Mouse (Mus musculus) MEL (cell line): ENCODE results near the gene Grtp1. TPM values are rescaled to one million over a fixed set of nuclear protein-coding genes. Genes with fewer than 3 reads are reported as not detected.
A peak's percentile ranks its signal among the peaks of the same experiment; 100 is the strongest.

ENCODE experiments used
- DNase-seq: peaks from one replicate; pipeline ENCODE4 v3.0.0; 2011; ENCODE audit warnings: low read depth, low spot score
- H3K27ac ChIP-seq: 2 replicates; pipeline ENCODE4 v1.5.1; 2012; ENCODE audit warnings: low read depth, mild to moderate bottlenecking, control low read depth, low read length, moderate library complexity; ENCODE audit not compliant: control insufficient read depth
- H3K27me3 ChIP-seq, 2 experiments: fragments of 150-350 bp in 1 of 2; sonication (generic) in 1 of 2; 2 replicates each; pipeline ENCODE4 v1.6.1; 2012; ENCODE audit warnings: low read length in 2 of 2, mild to moderate bottlenecking in 2 of 2, improper control_type of control experiment in 1 of 2, moderate library complexity in 1 of 2; ENCODE audit not compliant: insufficient read depth in 2 of 2, control insufficient read depth in 1 of 2
- H3K36me3 ChIP-seq, 2 experiments: 2 replicates each; pipeline ENCODE4 v1.6.1; 2012 to 2014; ENCODE audit warnings: low read length in 2 of 2, improper control_type of control experiment in 1 of 2, inconsistent platforms in 1 of 2, mild to moderate bottlenecking in 1 of 2; ENCODE audit not compliant: insufficient read depth in 2 of 2, control insufficient read depth in 1 of 2
- H3K4me1 ChIP-seq, 2 experiments: fragments of 150-350 bp in 1 of 2; sonication (generic) in 1 of 2; 2 replicates each; pipeline ENCODE4 v1.6.1; 2012; ENCODE audit warnings: low read length in 2 of 2, improper control_type of control experiment in 1 of 2, mild to moderate bottlenecking in 1 of 2; ENCODE audit not compliant: insufficient read depth in 2 of 2, control insufficient read depth in 1 of 2
- H3K4me3 ChIP-seq, 2 experiments: fragments of 150-350 bp in 1 of 2; sonication (generic) in 1 of 2; 2 replicates each; pipeline ENCODE4 v1.5.1; 2012; ENCODE audit warnings: low read depth in 2 of 2, low read length in 2 of 2, mild to moderate bottlenecking in 2 of 2, moderate library complexity in 2 of 2, control low read depth in 1 of 2, improper control_type of control experiment in 1 of 2; ENCODE audit not compliant: control insufficient read depth in 1 of 2, insufficient read depth in 1 of 2
- H3K79me2 ChIP-seq: 2 replicates; pipeline ENCODE4 v1.6.1; 2012; ENCODE audit warnings: mild to moderate bottlenecking, low read length, moderate library complexity; ENCODE audit not compliant: control insufficient read depth, poor library complexity, insufficient read depth
- H3K9ac ChIP-seq: 2 replicates; pipeline ENCODE4 v1.6.1; 2012; ENCODE audit warnings: low read depth, mild to moderate bottlenecking, control low read depth, low read length, moderate library complexity; ENCODE audit not compliant: control insufficient read depth, poor library complexity, severe bottlenecking
- H3K9me3 ChIP-seq: fragments of 150-350 bp; sonication (generic); replicated peaks from 2 replicates; pipeline ENCODE4 v1.6.1; 2012; ENCODE audit warnings: mild to moderate bottlenecking, low read length, improper control_type of control experiment, moderate library complexity; ENCODE audit not compliant: insufficient read depth
- CHD2 ChIP-seq: IDR thresholded peaks from 2 replicates; pipeline ENCODE4 v1.6.1; 2011; ENCODE audit warnings: low read length, improper control_type of control experiment
- ETS1 ChIP-seq: IDR thresholded peaks from 2 replicates; pipeline ENCODE4 v1.6.1; 2012; ENCODE audit warnings: low read depth, mild to moderate bottlenecking, inconsistent platforms, low read length, improper control_type of control experiment, moderate library complexity
- MAZ ChIP-seq: IDR thresholded peaks from 2 replicates; pipeline ENCODE4 v1.6.1; 2012; ENCODE audit warnings: low read depth, mild to moderate bottlenecking, inconsistent platforms, low read length, improper control_type of control experiment
- MYB ChIP-seq: IDR thresholded peaks from 2 replicates; pipeline ENCODE4 v1.6.1; 2011; ENCODE audit warnings: mild to moderate bottlenecking, low read depth, low read length, improper control_type of control experiment
- POLR2A ChIP-seq, 2 experiments: IDR thresholded peaks; 2 replicates each; pipeline ENCODE4 v1.6.1; 2011 to 2012; ENCODE audit warnings: low read length in 2 of 2, mild to moderate bottlenecking in 2 of 2, control low read depth in 1 of 2, improper control_type of control experiment in 1 of 2, low read depth in 1 of 2, moderate library complexity in 1 of 2; ENCODE audit not compliant: control insufficient read depth in 1 of 2, insufficient read depth in 1 of 2, poor library complexity in 1 of 2
- RCOR1 ChIP-seq: IDR thresholded peaks from 2 replicates; pipeline ENCODE4 v1.6.1; 2012; ENCODE audit warnings: low read depth, mild to moderate bottlenecking, inconsistent platforms, low read length, improper control_type of control experiment
- TCF12 ChIP-seq: IDR thresholded peaks from 2 replicates; pipeline ENCODE4 v1.6.1; 2014; ENCODE audit warnings: low read depth, mild to moderate bottlenecking, inconsistent platforms, low read length, improper control_type of control experiment, moderate library complexity
- USF2 ChIP-seq, 2 experiments: IDR thresholded peaks; 2 replicates each; pipeline ENCODE4 v1.6.1; 2011 to 2012; ENCODE audit warnings: improper control_type of control experiment in 2 of 2, low read length in 2 of 2, borderline replicate concordance in 1 of 2, inconsistent platforms in 1 of 2, low read depth in 1 of 2, mild to moderate bottlenecking in 1 of 2; ENCODE audit not compliant: insufficient read depth in 1 of 2
- ZC3H11A ChIP-seq: IDR thresholded peaks from 2 replicates; pipeline ENCODE4 v1.6.1; 2012; ENCODE audit warnings: low read depth, mild to moderate bottlenecking, inconsistent platforms, low read length, improper control_type of control experiment
- ZNF384 ChIP-seq: IDR thresholded peaks from 2 replicates; pipeline ENCODE4 v1.6.1; 2012; ENCODE audit warnings: low read depth, mild to moderate bottlenecking, inconsistent platforms, low read length, improper control_type of control experiment
- polyA plus RNA-seq, 2 experiments: library from polyadenylated mRNA; stranded (reverse) in 1 of 2; unstranded in 1 of 2; fragments of >175 nt in 1 of 2; fragments of >200 nt in 1 of 2; gene quantifications; 2 replicates each; pipeline versions ENCODE4 v1.2.1 to v1.2.4; 2012; ENCODE audit warnings: low replicate concordance in 2 of 2, low read depth in 1 of 2; ENCODE audit not compliant: insufficient read length in 2 of 2, insufficient read depth in 1 of 2, missing spikeins in 1 of 2
- total RNA-seq: library from RNA; depleted of rRNA; stranded (reverse); fragments of 300-350 nt; gene quantifications from 2 replicates; pipeline ENCODE4 v1.2.3, GENCODE M21; 2012

Grtp1 gene
- total and polyA plus RNA-seq, 3 experiments = 11.9 to 15.1 TPM; not detected in 1

DNA sequence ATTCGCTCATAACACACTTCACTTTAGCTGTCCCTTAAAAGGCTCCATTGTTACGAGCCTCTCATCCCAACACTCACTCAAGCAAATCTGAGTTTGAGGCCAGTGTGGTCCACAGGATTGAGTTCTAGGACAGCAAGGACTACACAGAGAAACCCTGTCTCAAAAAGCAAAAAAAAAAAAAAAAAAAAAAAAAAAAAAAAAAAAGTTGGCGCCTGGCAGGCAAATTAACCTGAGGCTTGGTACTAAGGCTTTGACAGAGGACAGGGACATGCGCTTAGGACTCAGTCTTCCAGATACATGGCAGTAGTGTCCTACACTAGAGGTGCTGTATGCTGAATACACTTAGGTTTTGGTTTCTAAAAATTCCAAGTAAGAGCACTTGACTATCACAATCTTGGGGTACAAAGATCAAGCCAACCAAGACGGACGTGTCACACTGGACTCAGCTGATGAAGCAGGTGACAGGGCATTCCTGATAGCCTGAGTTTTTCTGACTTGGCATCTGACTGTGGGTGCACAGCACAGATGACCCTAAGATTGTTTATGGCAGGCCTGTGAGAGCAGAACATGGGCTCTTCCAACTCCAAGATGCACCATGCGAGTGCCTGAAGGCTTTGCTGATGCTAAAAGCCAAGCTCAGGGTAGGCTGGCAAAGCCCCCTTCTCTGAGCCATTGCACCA is 23.1 kb downstream of the Grtp1 start:
- peaks cover 2 to 13% of the 10 kb centered on the region in 2 experiments; a peak in 2 of 4 replicates for H3K36me3 ChIP-seq

DNA sequence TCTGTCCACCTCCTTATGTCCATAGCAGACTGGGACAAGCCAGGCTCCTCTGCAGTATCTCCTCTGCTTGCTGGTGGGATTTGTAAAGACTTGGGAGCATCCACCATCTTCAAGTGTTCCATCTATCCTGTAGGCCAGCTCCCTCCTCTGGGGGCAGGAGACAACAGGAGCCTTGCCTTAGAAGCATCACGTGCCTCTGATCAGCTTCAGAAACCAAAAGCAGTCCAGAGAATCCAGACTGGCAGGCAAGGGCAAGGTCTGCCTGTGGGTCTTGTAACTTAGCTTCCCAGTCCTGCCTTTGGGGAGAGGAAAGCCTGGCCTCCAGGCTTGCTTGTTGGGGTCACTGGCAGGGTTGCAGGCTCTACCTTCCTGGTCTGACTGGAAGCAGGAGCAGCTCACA is 24.8 kb downstream of the Grtp1 start:
- no peaks in the 10 kb centered on the region for H3K27me3 ChIP-seq
- H3K9me3 ChIP-seq = no peaks in the 10 kb centered on the region
- no peak overlapping the region for H3K4me3 ChIP-seq
- peaks cover 0 to 22% of the 10 kb centered on the region in 2 experiments; a peak in 2 of 4 replicates for H3K36me3 ChIP-seq
- no peak for DNase-seq
- peaks cover 0 to 8% of the 10 kb centered on the region in 2 experiments; a peak in 1 of 4 replicates for H3K4me1 ChIP-seq
- no peaks in the 10 kb centered on the region for H3K79me2 ChIP-seq
- TF ChIP-seq ETS1 (no peak), POLR2A (IDR thresholded peaks at IDR 0.05; ENCODE audit: control insufficient read depth in 1 of 2, insufficient read depth in 1 of 2, low read depth in 1 of 2, low read length in 2 of 2, poor library complexity in 1 of 2) (0 out of 4 replicates have a peak, but pooled peaks of 1 of the 2 experiments have one; percentile 26), MYB (no peak)
- H3K9ac ChIP-seq = no peak overlapping the region
- no peak overlapping the region for H3K27ac ChIP-seq

More for the DNA sequence above, 23.1 kb downstream of the Grtp1 start:
- H3K27me3 ChIP-seq = no peaks in the 10 kb centered on the region
- H3K9me3 ChIP-seq = no peaks in the 10 kb centered on the region
- H3K9ac ChIP-seq = no peak overlapping the region
- no peak overlapping the region for H3K27ac ChIP-seq
- peaks cover 0 to 17% of the 10 kb centered on the region in 2 experiments; a peak in 2 of 4 replicates for H3K4me1 ChIP-seq
- no peak overlapping the region for H3K4me3 ChIP-seq
- H3K79me2 ChIP-seq = no peaks in the 10 kb centered on the region
- DNase-seq = no peak
- peak; percentile 82 for TF ChIP-seq ZNF384
- no peak for TF ChIP-seq CHD2

GRCm38 (mm10) chr8:13174811-13175210 is 25.6 kb downstream of the Grtp1 start:
- Histone ChIP-seq H3K36me3 (peaks cover 0 to 30% of the 10 kb centered on the region in 2 experiments; a peak in 2 of 4 replicates), H3K27ac (no peak overlapping the region), H3K9me3 (no peaks in the 10 kb centered on the region), H3K27me3 (no peaks in the 10 kb centered on the region), H3K4me3 (no peak overlapping the region), H3K9ac (no peak overlapping the region), H3K79me2 (no peaks in the 10 kb centered on the region), H3K4me1 (peaks cover 0 to 2% of the 10 kb centered on the region in 2 experiments; a peak in 1 of 4 replicates)
- no peak for DNase-seq
- TF ChIP-seq TCF12 (no peak), ZC3H11A (no peak), MAZ (no peak), USF2 (IDR thresholded peaks at IDR 0.05; ENCODE audit: borderline replicate concordance in 1 of 2, insufficient read depth in 1 of 2, low read depth in 1 of 2, low read length in 2 of 2) (no peak), RCOR1 (no peak), CHD2 (no peak)
